Mouse (Mus musculus) MN1 (cell line): ENCODE data around the gene Tmem33.

Experiments
- DNase-seq: peaks from one replicate; pipeline ENCODE4 v3.0.0-alpha.2; 2016; ENCODE audit warnings: low spot score

Tmem33 gene

GRCm38 (mm10) chr5:67321656-67322268 is 61.4 kb downstream of the Tmem33 start:
- DNase-seq: no peak

- no peak for DNase-seq
These were observed 63.7 kb downstream of the Tmem33 start for GRCm38 (mm10) chr5:67324032-67324431.

GRCm38 (mm10) chr5:67340811-67341210 is 80.4 kb downstream of the Tmem33 start:
- DNase-seq: no peak
